Mouse (Mus musculus) layer of hippocampus, adult 11-12 months (tissue): ENCODE results near the gene Gm16223.
A peak's percentile ranks its signal among the peaks of the same experiment; 100 is the strongest.

Experiments
- DNase-seq: peaks from one replicate; pipeline ENCODE4 v3.0.0; 2022; ENCODE audit warnings: low spot score

The Gm16223 gene

GRCm38 (mm10) chr5:42212353-42212752 lies 144.6 kb downstream of the Gm16223 start:
- DNase-seq, result no peak

- DNase-seq, result no peak
These were observed 157.1 kb downstream of the Gm16223 start for GRCm38 (mm10) chr5:42224840-42225239.

- no peak for DNase-seq
These were observed 160.9 kb downstream of the Gm16223 start for GRCm38 (mm10) chr5:42228631-42229030.

- DNase-seq, result peak; percentile 18
These were observed 171.5 kb downstream of the Gm16223 start for GRCm38 (mm10) chr5:42239291-42239690.

- DNase-seq, result no peak
These were observed 172.0 kb downstream of the Gm16223 start for GRCm38 (mm10) chr5:42239806-42240205.

GRCm38 (mm10) chr5:42250376-42250775 lies 182.6 kb downstream of the Gm16223 start:
- no peak for DNase-seq
